Mouse (Mus musculus): ENCODE results near the gene Gpr137c. TPM values are rescaled to one million over a fixed set of nuclear protein-coding genes. Genes with fewer than 3 reads are reported as not detected.

Gene Gpr137c
- total RNA-seq, 2 experiments from 2014 or later = 0.90 to 2.8 TPM

GRCm38 (mm10) chr14:45275816-45276215 is 56.3 kb downstream of the Gpr137c start:
- no peak for ATAC-seq (replicated peaks; ENCODE audit: low FRiP score, low TSS enrichment, poor library complexity, severe bottlenecking)

GRCm38 (mm10) chr14:45282066-45282465 is 62.5 kb downstream of the Gpr137c start:
- ATAC-seq (replicated peaks; ENCODE audit: low FRiP score, low TSS enrichment, poor library complexity, severe bottlenecking) = no peak

GRCm38 (mm10) chr14:45291608-45292007 is 72.1 kb downstream of the Gpr137c start:
- no peak for ATAC-seq (replicated peaks; ENCODE audit: low FRiP score, low TSS enrichment, poor library complexity, severe bottlenecking)

GRCm38 (mm10) chr14:45303939-45304338 is 84.4 kb downstream of the Gpr137c start:
- no peak for ATAC-seq (replicated peaks; ENCODE audit: low FRiP score, low TSS enrichment, poor library complexity, severe bottlenecking)

GRCm38 (mm10) chr14:45304389-45304788 is 84.9 kb downstream of the Gpr137c start:
- ATAC-seq (replicated peaks; ENCODE audit: low FRiP score, low TSS enrichment, poor library complexity, severe bottlenecking) = no peak

- no peak for ATAC-seq (replicated peaks; ENCODE audit: low FRiP score, low TSS enrichment, poor library complexity, severe bottlenecking)
Observed at GRCm38 (mm10) chr14:45305852-45306251, 86.3 kb downstream of the Gpr137c start.

GRCm38 (mm10) chr14:45307630-45308328 is 88.3 kb downstream of the Gpr137c start:
- 0 out of 2 replicates have a peak, but pooled peaks have one; percentile 42 for ATAC-seq (replicated peaks; ENCODE audit: low FRiP score, low TSS enrichment, poor library complexity, severe bottlenecking)

- ATAC-seq (replicated peaks; ENCODE audit: low FRiP score, low TSS enrichment, poor library complexity, severe bottlenecking) = no peak
Observed at GRCm38 (mm10) chr14:45309646-45310045, 90.1 kb downstream of the Gpr137c start.

- ATAC-seq (replicated peaks; ENCODE audit: low FRiP score, low TSS enrichment, poor library complexity, severe bottlenecking) = no peak
Observed at GRCm38 (mm10) chr14:45310101-45310500, 90.6 kb downstream of the Gpr137c start.

- no peak for ATAC-seq (replicated peaks; ENCODE audit: low FRiP score, low TSS enrichment, poor library complexity, severe bottlenecking)
Observed at GRCm38 (mm10) chr14:45316927-45317326, 97.4 kb downstream of the Gpr137c start.

GRCm38 (mm10) chr14:45317921-45318411 is 98.4 kb downstream of the Gpr137c start:
- no peak for ATAC-seq (replicated peaks; ENCODE audit: low FRiP score, low TSS enrichment, poor library complexity, severe bottlenecking)

GRCm38 (mm10) chr14:45318426-45319236 is 99.1 kb downstream of the Gpr137c start, which contains the start of gene Ero1l:
Gene Ero1l (minus strand): TSS chr14:45318771.
- ATAC-seq (replicated peaks; ENCODE audit: low FRiP score, low TSS enrichment, poor library complexity, severe bottlenecking) = peak; percentile 45

GRCm38 (mm10) chr14:45319237-45319610 is 99.7 kb downstream of the Gpr137c start:
- peak; percentile 68 for ATAC-seq (replicated peaks; ENCODE audit: low FRiP score, low TSS enrichment, poor library complexity, severe bottlenecking)

- ATAC-seq (replicated peaks; ENCODE audit: low FRiP score, low TSS enrichment, poor library complexity, severe bottlenecking) = no peak
Observed at GRCm38 (mm10) chr14:45320111-45320510, 100.6 kb downstream of the Gpr137c start.

GRCm38 (mm10) chr14:45321067-45321466 is 101.5 kb downstream of the Gpr137c start:
- ATAC-seq (replicated peaks; ENCODE audit: low FRiP score, low TSS enrichment, poor library complexity, severe bottlenecking) = no peak

- ATAC-seq (replicated peaks; ENCODE audit: low FRiP score, low TSS enrichment, poor library complexity, severe bottlenecking) = peak; percentile 58
Observed at GRCm38 (mm10) chr14:45321622-45322021, 102.1 kb downstream of the Gpr137c start.

- no peak for ATAC-seq (replicated peaks; ENCODE audit: low FRiP score, low TSS enrichment, poor library complexity, severe bottlenecking)
Observed at GRCm38 (mm10) chr14:45322450-45322849, 102.9 kb downstream of the Gpr137c start.

- no peak for ATAC-seq (replicated peaks; ENCODE audit: low FRiP score, low TSS enrichment, poor library complexity, severe bottlenecking)
Observed at GRCm38 (mm10) chr14:45323320-45323719, 103.8 kb downstream of the Gpr137c start.

GRCm38 (mm10) chr14:45325471-45325870 is 106.0 kb downstream of the Gpr137c start:
- ATAC-seq (replicated peaks; ENCODE audit: low FRiP score, low TSS enrichment, poor library complexity, severe bottlenecking) = no peak

- ATAC-seq (replicated peaks; ENCODE audit: low FRiP score, low TSS enrichment, poor library complexity, severe bottlenecking) = no peak
Observed at GRCm38 (mm10) chr14:45328072-45328713, 108.7 kb downstream of the Gpr137c start.

Data from megakaryocyte-erythroid progenitor cell, adult 5-6 weeks (primary cell).